Mouse (Mus musculus): Measurements from ENCODE around the gene Tmem95.
"Not testable (repeated sequence)": the region's sequence is repeated elsewhere in the genome, so short reads cannot be mapped to it uniquely, and the experiment has no call there.

The Tmem95 gene

DNA sequence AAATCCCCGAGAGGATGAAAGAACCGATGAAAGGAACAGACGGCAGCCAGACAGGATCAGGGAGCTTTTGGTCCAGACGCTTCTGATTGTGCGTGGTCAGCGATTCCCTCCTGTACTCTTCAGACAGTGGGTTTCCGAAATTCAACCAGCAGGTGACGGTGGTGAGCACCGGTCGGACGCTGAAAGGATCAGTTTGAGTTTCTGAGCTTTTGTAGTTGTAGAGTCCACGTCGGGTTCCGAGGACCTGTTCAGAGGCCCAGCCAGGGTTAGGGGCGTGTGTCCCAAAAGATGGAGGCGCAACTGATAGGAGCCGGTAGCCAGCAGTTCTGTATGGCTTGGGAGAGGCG lies 2.7 kb upstream of the Tmem95 start:
- DNase-seq, result peak; percentile 91

DNA sequence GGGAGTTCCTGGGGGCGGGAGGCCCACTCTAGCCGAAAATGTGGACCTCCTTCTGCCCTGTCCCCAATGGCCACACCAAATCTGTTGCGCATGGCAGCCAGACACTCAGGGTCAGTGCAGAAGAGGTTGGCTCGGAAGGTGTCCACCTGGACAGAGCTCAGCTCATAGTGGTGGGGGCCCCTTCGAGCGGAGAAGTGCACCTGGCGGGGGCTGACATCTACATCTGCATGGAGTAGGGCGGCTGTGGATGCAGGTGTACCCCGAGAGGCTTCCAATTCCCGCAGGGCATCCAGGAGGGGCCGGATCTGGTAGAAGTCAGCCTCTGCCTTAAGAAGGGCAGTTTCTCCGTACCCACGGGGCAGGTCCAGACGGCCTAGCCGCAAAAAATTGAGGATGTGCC lies 1.9 kb upstream of the Tmem95 start:
- no peak for DNase-seq

DNA sequence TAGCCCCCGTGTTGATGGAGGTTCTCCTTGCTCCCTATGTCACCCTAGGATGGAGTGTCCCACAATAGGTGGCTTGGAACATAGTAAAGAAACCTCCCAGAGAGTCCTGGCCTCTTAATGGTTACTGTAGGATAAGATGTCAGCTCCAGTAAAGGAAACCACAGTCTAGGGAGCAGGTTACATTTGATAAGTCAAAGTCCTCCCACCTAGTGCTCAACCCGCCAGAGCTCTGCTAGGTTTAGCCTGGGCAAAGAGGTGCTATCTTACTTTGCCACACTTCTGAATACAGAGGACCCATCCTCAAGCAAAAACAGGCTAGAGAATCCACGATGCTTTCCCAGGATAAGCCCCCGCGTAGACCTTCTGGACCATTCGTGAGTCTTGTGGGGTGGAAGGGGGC lies 1.1 kb upstream of the Tmem95 start:
- DNase-seq, result no peak

DNA sequence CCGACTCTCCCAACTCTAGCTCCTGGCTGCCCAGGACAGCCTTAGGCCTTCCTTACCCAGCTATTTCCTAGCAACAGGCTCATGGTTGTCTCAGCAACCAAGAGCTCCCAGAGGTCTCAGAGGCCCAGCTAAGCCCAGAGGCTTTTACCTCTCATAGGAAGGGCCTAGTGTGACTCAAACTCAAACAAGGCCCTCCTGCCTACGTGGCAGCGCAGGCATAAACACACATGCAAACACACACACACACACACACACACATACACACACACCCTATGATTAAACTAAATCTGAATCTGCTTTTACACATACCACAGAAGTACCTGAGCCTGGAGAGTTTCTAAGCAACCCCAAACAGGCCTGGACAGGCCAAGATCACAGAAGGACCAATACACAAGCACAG lies 581 bp upstream of the Tmem95 start:
- DNase-seq, result no peak

DNA sequence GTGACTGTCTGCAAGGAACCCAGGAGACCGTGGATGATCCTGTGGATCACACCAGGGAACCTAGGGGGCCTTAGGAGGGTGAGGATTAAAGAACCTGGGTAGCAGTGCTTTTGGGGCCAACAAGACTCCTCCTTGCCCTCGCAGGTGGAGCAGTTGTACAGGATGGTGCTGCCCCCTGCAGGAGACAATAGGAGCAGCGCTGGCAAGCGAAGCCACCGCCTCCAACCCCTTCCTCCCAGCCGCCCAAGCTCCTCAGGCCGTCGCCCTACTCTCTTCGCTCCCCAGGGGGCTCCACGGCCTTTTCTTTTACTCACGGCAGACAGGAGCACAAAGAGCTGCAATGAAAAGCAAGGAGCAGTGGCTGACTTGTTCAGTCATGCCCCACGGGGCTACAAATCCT lies 951 bp downstream of the Tmem95 start:
- DNase-seq, result peak; percentile 97

DNA sequence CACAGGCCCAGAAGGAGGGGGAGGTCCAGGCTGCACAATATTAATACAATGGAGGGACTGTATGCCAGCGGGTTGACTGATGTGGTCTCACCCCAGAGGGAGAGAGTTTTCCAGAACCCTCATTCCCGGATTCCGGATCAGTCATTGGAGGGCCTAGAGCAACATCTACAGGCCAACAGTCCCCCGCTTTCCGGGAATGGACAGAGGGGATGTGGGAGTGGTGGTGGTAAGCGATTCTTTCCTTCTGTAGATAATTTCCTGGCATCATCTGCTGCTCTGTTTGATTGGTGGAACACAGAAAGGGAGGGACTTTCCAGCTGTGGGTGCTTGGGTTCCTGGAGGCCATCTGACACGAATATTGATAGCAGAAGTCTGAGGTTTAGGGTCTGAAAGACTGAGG lies 1.6 kb downstream of the Tmem95 start:
- peak; percentile 91 for DNase-seq

DNA sequence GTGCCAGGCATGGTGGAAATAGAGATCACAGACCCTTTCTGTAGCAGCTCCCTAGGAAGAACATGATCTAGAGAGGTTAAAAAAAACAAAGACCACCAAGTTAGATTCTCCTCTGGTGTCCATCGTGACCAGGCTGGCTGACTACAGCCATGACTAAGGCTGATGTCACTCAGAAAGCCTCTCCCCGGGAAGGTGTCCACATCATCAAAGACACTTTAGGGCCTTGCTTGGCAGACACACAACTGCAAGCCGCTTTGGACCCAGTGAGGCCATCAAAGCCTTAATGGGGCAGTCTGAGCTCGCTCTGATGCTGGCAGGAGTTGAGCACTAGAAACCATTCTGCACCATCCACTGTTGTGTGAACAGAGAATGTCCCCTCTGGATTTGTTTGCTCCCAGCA lies 5.4 kb downstream of the Tmem95 start:
- no peak for DNase-seq

DNA sequence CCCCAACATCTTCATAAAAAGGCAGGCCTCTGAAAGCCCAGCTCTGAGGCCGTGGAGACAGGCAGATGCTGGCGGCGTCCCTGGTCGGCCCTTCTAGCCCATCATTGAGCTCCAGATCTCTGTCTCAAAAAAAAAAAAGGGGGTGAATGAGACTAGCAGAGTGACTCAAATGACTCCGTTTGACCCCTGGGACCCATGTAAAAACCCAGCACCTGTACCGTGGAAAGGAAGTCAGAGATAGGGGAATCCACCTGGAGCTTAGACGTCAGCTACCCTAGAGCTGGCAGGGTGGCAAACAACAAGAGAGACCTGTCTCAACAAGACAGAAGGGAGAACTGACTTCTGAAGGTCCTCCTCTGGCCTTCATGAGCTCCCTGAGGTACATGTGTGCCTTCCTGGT lies 6.0 kb downstream of the Tmem95 start:
- DNase-seq, result no peak

DNA sequence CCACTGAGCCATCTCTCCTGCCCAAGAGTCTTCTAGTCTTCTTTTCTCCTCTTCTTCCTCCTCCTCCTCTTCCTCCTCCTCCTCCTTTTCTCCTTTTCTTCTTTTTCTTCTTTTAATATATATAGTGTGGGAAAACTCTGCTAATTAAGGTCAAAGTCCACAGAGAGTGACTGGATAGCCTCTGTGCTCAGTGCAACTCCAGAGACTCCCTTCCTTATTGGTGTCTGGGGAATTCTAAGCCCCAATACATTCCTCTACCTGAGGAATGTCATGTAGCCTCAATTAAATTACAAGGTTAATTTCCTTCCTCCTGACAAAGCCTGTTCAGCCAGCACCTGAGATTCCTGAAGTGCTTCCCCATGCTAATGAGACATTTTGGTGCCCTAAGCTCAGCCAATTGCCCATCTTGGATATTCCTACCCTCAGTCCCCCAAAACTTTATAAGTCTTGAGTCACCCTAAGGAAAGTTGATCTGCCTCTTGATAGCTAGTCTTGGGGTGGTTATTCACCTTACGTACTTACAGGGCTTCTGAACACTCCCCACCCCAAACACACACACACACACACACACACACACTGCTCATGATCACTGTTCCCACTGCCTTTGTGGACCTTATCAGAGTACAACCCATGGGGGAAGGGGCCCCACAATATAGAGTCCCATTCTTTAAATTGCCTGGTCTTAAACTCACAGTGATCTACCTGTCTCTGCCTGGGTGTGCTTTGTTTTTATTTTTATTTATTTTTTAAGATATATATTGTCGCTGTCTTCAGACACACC lies 7.3 kb downstream of the Tmem95 start:
- DNase-seq, result no peak

DNA sequence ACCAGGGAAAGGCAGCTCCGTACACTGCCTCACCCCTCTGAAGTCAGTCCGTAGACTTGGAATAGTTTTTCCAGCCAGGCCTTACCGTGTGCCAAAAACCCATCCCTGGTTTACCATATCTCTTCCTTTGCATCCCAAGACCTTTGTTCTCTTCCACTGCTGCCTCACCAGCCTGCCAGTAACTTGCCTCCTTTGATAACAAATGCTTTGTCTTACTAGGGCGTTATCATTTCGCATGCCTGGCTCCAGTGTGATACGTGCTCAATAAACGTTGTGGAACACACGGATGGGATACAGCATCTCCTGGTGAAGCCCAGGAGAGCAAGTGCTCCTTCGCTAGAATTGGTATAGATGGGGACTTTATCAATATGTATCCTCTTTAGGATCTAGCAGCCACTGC lies 10.5 kb downstream of the Tmem95 start:
- no peak for DNase-seq

DNA sequence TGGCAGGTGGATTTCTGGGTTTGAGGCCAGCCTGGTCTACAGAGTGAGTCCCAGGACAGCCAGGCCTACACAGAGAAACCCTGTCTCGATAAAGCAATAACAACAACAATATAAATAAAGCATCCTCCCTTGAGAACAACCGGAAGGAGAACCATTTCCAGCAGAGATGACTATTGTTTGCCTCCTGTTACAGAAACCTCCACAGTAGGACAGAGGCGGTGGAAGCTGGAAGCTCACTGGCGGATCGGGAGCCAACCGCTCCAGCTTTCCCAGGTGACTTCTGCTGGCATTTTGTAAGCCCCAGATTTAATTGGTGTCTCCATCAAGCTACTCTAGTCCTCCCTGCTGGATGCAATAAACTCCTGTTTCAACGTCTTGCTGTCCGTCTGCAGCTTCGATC lies 12.3 kb downstream of the Tmem95 start:
- DNase-seq, result no peak

DNA sequence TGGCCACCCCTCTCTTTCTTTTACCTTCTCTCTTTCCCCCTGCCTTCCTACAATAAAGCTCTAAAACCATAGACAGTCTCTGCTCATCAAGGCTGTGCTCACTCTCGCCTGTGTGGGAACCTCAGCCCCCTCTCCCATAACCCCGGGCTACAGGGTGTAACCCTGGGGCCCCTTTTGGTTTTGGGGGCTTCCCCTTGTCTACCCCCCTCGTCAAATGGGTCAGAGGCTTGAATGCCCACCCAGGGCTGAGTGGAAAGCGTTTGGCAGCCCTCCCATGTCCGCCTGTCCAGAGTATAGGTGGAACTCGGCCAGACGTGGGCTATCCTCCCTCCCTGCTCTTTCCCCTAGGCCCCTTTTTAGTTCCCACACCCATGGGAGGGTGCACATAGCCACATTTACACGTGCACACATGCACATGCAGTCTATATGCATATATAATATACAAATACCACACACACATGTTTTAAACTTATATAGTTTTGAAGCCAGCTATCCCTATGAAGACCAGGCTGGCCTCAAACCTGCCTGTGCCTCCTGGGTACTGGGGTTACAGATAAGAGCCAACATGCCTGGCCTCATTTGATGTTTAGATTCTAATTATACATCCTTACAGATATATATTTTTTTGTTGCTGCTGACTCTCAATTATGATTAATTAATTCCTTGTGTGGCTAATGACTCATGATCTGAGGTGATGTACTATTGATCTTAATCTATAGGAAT lies 13.5 kb downstream of the Tmem95 start:
- no peak for DNase-seq

DNA sequence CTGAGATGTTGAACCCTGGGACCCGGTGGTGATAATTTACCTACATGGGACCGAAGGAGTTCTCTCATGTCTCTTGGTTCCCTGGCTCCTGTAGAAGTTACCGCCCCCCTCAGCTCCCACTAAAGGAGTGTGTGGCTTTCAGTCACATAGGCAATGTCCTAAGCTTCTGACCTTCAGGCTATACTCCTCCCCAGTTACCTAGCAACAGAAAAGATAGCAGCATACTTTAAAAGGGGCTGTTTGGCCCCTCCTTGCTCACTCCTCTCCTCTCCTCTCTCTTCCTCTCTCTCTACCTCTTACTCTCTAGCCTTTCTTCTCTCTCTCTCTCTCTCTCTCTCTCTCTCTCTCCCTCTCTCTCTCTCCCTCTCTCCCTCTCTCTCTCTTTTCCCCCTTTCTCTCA lies 14.1 kb downstream of the Tmem95 start:
- not testable (repeated sequence) for DNase-seq

DNA sequence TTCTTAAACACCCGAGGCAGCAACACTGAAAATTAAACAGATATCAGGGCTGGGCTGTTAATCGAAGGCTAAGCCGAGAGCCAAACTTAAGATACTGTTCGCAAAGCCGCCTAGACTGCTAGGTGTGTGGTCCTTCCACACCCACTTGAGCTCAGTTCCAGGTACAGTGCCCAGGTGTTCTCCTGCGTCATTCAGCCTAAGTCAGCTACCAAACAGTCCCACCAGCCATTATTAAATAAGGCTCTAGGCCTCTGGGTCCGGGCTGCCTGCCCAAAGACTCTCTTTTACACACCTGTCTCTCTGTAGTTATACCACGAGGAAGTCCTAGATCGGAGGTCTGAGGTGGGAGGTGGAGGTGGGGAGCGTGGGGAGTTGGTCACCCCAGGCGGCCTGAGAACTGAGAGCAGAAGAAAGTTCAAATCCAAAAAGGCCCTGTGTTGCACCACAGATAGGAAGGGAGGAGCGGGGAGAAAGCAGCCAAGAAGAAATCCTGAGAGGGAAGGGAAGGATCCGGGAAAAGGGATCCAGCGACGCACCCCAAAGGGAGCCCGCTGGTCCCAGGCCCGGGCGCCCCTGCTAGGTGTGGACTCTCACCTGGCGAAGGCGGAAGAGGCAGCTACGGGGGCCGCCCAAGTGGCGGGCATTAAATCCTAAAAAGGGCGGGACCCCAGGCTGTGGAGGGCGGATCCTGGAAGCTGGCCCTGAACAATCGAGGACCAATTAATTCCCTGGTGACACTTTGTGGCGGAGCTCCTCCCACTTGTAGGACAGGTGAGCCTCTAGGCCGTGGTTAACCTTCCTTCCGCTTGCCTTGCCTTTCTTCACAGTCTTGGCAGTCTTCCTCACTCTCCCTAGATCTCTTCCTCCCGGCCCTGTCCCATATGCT lies 19.5 kb downstream of the Tmem95 start, which contains the start of gene Tnk1:
Gene Tnk1, minus strand, starts transcription at position 618 of the 886 bp plus-strand sequence.
- DNase-seq, result peak; percentile 68

DNA sequence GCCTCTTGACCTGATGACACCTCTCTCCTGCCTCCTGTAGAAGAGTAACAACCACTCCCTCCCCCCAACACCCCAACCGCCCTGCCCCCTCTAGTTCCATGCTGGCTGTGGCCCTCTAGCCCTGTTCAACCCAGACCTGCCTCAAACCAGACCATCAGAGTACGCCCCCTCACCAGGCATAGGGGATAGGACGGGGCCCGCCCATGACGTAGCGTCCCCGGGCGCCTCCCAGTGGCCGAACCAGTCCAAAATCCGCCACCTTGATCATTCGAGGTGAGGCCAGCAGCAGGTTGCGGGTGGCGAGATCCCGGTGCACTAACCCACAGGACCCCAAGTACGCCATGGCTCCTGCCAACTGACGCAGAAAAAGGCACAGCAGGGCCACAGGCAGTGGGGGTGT lies 22.5 kb downstream of the Tmem95 start:
- DNase-seq, result peak; percentile 66

DNA sequence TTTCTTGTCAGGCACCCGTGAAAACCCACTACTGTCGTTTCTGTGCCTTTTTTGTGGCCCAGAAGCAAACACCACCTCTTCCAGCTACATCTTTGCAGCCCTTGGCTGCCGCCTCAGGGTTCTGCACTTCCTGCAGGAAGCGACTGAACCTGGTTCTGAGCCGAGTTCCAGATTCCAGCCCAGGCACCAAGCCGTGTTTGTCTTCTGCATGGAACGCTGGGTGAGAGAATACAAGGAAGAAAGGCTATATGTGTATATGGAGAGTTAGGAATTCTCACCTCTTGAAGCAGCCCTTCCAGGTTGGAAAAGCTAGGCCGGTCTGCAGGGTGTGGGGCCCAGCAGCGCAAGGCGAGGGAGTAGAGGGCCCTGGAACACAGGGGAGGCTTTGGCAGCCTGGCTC lies 23.1 kb downstream of the Tmem95 start:
- DNase-seq, result no peak

DNA sequence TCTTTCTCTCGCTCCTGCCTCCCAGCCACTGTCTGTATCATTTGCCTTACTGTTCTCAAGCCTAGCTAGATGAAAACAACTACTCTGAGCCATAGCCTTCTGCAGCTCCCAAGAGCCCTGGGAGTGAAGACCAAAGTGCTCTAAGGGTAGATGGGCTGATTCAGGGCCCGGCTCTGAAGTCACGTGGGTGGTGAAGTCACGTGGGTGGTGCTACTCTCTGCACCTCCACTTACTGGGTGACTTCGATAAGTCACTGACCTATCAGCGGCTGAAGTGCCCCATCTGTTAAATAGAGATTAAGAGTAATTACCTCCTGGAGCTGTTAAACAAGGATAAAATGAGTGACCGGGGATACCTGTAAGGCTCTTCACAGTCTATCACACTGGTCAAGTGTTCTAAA lies 23.8 kb downstream of the Tmem95 start:
- DNase-seq, result no peak

DNA sequence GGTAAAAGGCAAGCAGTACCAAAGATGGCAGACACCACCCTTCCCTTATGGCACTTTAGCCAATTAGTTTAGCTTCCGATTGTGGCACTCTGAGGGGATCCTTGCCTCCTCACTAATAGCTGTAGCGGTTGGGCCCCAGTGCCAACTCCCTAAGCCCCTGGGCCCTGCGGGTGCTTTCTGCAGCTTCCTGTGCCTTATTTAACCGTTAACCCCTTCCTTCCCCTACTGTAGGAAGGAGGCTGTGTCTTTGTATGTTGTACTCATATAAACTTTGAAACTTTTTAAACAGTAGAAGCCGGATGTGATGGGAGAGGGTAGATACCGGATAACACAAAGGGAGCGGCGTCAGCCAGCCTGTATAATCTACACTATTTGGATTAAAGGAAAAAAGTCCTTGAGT lies 27.1 kb downstream of the Tmem95 start:
- no peak for DNase-seq

DNA sequence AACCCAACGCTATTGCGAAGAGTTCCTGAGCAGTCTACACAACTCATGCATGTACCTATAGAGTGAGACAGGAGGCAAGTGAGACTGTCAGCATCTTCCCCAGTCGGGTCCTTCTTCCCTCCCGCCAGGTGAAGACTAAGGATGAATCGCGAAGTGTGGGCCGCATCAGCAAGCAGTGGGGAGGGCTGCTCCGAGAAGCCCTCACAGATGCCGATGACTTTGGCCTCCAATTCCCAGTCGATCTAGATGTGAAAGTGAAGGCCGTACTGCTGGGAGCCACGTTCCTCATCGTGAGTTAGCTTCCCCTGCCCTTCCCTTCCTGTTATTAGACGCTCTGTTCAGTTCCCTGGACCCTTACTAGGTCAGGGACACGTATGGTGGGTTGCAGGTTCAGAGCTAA lies 27.9 kb downstream of the Tmem95 start:
- no peak for DNase-seq

DNA sequence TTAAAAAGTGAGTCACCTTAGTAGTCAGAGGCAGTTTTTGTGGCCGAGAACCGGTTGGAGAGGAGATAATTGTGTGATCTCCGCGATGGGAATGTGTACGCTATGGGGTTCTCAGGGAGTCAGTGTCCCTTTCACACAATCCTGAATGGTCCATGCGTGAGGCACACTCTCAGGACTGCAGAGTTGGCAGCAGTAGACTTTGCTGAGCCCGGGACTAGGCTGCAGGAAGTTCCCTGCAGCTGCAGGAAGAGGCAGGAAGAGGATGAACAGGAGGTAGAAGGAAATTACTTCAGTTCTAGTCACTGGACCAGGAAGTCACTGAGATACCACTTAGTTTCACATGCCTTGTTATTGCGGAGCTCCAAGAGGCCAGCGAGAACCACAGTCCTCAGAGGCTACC lies 28.7 kb downstream of the Tmem95 start:
- peak; percentile 29 for DNase-seq

DNA sequence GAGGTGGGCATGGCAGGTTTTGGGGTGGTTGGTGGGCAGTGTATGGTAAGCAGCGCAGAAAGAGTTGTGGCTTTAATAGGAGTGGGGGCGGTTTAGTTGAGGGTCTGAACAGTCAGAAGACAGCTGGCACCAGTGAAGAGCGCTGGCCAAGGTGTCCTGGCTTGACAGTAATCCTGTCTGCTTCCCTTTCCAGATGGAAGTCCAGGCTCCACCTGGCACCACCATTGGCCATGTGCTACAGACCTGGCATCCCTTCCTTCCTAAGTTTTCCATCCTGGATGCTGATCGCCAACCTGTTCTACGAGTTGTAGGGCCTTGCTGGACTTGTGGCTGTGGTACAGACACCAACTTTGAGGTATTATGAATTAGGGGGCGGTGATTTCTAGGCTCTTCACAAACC lies 29.8 kb downstream of the Tmem95 start:
- DNase-seq, result no peak

DNA sequence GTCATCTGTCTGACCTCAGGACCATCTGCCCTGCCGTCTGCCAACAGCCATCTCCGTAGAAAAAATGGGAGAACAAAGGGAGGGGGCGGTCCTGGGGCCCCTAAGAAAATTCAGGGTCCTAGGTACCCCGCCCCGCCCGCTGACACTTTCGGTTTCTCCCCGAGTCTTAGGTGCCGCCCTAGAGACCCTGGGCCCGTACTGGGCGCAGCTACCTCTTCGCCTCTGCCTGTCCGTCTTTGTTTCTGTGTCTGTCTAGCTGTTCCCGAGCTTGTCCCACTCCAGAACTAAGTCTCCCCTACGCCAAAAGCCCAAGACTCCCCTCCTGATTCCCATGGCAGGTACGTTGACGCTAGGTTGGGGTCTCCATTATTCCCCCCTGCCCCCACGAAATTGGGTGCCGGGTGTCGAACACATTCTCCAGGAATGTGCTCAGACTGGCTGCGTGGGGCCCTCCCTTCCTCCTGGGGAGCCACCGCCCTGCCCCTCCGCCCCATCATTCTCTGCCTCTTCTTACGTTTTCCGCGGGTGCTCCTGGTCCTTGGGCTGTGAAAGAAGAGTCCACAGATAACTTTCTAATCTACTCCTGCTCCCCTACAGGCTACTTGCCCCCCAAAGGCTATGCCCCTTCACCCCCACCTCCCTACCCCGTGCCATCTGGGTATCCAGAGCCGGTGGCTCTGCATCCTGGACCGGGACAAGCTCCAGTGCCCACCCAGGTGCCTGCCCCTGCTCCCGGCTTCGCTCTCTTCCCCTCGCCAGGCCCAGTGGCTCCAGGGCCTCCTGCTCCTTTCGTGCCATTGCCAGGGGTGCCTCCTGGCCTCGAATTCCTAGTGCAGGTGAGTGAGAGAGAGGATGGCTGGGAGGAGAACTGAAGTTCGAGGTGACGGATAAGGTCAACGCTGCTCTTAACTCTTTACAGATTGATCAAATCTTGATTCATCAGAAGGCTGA lies 30.8 kb downstream of the Tmem95 start:
- peak; percentile 54 for DNase-seq
